Mouse (Mus musculus): ENCODE results near the gene Cyren.

GRCm38 (mm10) chr6:34899127-34899526 is 21.3 kb upstream of the Cyren start:
- TF ChIP-seq GATA1 (IDR thresholded peaks at IDR 0.05; ENCODE audit: low read length) = no peak
- TF ChIP-seq TAL1 (IDR thresholded peaks at IDR 0.05; ENCODE audit: low read length) = no peak
